Mouse (Mus musculus): ENCODE data around the gene Arsg.
A peak's percentile ranks its signal among the peaks of the same experiment; 100 is the strongest.

The Arsg gene

DNA sequence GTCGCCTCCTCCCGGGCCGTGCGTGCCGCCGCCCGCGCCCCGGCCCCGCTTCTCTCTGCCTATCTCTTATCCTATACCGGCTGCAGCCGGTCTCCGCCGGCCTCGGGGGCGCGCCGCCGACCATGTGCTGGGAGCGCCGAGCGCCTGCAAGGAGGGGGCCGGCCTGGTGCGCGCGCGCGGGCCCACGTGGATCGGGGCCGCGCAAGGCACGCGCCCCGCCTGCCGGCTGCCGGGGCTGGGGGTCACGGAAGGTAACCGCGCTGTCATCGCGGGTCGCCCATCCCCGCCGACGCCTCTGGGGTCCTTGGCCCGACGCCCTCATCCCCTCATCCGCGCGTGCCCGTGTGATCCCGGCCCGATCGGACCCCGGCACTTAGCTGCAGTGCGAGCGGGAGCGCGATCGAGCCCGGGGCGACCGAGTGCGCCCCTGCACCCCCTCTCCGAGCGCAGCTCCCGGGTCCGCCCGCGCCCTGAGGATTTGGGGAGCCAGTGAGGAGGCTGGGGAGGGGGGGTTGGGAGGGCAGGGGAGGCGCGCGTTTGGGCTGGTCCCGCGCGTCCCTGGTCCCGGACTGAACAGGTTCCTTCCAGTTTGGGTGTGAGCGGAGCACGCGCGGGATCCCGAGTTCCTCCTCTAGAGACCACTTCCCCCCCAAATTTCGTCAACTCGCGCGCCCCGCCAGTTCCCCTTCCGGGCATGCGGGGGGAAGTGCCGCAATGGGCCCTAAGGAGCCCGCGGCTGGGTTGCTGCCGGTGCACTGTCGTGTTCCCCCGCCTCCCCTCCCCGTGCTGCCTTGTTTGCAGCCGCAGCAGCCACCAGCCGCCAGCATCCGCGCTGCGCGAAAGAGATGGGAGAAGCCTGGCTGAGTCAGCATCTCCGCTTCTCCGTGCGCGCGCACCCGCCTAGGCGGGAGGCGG lies at the start of gene Arsg, which contains the start of gene Slc16a6:
Gene Arsg (plus strand): TSS at position 204 of the 915 bp plus-strand sequence.
Gene Slc16a6 (minus strand): TSS at position 428 of the 915 bp plus-strand sequence.
- peak; percentile 93 for DNase-seq

DNA sequence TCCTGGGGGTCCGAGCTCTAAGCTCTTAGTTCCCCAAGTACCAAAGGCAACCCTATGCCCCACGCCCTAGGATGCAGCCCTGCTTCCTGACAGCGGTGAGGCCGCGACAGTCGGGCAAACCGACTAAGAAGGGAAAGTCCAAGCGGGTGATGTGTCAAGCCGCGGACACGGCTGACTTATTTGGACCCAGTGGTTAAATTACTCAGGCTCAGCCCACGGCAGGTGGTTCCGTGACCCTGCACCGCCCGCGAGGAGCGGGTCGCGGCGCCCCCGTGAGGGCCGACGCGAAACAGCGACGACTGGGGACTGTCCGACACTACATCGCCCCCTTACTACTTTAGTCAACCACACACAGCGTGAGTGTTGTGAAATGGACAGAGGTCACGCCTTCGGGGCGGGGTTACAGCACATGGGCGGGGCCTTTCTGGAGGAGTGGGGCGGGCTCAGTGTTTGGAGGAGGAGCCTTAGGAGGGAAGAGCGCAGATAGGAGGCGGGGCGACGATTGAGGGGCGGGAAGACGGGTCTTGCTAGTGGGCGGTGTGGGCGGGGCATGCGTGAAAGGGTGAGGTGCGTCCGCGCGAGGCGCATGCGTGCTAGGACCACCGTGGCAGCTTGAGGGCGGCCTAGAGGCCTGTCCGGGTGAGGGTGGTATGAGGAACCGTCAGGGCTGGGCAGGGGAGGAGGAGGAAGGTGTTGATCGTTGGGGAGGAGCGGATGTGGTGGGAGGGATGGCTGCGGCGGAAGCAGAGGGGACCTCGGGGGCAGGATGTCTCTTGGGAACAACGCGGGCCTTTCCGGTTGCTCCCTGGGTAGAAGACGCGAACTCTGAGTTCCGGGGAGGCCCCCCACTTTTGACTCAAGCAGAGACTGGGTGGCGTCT lies 47.5 kb upstream of the Arsg start, which contains the start of gene Amz2:
Gene Amz2 (plus strand): TSS at position 555 of the 880 bp plus-strand sequence.
- peak; percentile 99 for DNase-seq

DNA sequence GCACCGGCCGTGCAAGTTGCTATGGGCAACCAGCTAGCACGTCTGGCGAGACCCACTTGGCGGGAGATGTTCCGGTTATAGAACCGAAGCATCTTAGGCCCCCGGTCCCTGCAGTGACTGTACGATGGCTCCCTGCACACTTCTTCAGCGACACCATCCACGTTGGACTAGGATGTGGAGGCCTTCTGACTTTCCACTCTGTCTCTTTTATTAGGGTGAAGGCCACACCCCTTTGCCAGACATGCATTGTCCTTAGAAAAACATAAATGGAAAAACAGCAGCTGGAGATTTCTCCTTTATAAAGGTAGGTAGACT lies 46.9 kb upstream of the Arsg start:
- no peak for DNase-seq

DNA sequence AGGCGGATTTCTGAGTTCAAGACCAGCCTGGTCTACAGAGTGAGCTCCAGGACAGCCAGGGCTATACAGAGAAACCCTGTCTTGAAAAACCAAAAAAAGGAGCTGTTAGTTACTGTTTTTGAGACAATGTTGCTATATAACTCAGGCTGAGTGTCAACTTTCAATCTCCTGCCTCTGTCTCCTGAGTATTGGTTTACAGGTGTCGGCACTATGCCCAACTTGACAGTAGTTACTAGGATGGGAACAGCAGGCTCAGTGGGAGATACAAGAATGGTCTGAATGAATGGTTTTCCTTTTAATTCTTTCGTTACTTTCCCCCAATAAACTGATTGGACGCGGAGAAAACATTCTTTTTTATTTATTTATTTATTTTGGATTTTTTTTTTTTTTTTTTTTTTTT lies 45.8 kb upstream of the Arsg start:
- no peak for DNase-seq

DNA sequence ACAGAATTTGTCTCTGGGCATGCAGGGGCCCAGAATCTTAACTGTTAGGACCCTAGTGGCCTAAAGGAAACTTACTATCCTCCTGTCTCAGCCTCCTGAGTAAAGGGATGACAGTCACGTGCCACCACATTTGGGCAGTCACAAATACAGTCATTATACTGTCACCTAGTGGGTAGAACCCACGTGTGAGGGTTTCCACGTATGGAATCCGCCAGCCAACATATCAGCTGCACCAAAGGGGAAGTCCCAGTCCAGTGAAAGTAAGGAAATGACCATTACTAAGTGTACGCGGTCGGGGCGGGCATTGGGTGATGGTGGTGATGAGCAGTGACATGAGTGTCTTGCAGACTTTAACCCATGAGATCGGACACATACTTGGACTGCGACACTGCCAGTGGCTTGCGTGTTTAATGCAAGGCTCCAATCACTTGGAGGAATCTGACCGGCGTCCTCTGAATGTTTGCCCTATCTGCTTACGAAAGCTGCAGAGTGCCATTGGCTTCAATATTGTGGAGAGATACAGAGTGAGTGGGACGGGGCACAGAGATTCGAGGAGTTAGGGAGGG lies 38.9 kb upstream of the Arsg start:
- no peak for DNase-seq

DNA sequence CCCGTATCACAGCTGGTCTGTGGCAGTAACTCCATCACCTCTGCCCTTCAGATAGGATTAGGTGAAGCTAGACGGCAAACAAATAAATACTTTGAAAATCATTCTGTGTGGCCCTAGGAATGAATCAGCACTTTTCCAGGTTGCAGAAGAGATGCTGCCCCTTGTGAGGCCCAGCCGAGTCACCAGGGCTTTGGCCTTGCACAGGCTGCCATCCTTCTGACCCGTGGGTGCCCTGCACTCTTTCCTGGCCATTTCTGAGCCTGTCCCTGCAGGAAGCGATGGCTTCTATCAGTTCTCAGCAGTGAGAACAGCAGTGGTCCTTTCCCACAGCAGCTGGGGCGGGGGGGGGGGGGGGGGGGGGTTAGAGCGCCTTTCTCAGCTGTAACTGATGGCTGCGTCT lies 36.3 kb upstream of the Arsg start:
- no peak for DNase-seq

DNA sequence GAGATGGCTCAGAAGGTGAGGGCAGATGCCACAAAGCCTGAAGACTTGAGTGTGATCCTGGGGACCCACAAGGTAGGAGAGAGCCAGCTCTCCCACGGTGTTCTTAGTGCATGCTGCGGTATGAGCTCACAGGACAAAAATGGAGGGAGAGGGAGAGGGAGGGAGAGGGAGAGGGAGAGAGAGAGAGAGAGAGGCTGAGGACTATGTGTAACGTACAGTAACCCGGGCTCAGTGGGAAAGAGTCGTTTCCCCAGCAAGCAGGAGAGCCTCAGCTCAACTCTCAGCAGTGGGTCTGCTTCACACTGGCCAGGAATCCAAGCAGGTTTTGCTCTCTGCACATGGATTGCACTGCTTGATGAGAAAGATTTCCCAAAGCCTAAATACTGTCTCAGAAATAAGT lies 34.0 kb upstream of the Arsg start:
- DNase-seq = peak; percentile 41

DNA sequence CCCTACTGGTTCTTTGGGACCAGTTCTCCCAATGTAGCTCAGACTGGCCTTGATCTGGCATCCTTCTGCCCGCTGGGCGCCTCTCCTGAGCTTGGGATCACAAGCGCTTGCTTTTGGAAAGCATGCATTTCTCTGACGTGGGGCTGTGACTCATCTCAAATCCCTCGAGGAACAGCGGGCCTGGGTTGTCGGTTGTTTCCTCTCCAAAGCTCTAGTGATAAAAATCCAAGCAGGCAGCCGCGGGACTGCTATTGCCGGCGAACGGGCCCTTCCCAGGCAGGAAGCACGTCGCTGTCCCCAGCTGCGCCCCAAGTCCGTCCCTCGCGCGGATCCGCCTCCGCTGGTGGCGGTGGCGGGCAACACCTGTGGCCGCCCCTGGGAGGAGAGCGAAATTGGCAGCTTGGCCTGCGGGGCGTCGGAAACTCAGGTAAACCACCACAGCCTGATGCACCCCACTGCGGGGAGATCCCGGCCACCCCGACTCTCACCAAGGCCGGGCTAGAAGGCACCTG lies 33.3 kb upstream of the Arsg start:
- DNase-seq = peak; percentile 78

DNA sequence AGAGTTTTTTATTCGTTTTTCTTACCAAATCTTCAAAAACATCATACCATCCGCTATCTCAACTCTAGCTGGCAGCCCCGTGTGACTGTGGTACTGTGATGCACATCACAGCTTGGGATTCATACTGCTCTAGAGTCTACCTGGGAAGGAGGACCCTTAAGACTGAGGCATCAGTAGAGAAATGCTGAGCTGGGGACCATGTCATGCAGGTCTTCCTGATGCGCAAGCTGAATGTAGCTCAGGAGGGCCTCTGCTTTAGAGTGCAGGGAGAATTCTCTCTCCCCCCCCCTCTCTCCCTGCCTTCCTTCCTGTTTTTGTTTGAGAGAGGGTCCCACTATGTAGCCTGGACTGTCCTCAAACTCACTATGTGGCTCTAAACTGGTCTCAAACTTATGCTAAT lies 32.5 kb upstream of the Arsg start:
- DNase-seq = no peak

DNA sequence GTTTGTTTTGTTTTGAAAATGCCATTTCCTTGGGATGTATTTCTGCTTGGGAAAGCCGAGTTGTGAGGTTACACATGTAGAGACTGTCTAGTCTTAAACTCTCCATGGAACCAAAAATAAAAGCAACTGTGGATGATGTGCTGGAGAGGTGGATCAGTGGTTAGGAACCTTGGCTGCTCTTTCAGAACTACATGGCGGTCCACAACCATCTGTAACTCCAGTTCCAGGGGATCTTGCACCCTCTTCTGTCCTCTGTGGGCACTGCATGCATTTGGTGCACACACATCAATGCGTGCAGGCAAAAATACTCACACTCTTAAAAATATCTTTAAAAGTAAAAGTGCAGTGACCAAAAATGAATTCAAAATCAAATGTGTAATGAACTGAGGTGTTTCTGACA lies 32.1 kb upstream of the Arsg start:
- DNase-seq = peak; percentile 65

DNA sequence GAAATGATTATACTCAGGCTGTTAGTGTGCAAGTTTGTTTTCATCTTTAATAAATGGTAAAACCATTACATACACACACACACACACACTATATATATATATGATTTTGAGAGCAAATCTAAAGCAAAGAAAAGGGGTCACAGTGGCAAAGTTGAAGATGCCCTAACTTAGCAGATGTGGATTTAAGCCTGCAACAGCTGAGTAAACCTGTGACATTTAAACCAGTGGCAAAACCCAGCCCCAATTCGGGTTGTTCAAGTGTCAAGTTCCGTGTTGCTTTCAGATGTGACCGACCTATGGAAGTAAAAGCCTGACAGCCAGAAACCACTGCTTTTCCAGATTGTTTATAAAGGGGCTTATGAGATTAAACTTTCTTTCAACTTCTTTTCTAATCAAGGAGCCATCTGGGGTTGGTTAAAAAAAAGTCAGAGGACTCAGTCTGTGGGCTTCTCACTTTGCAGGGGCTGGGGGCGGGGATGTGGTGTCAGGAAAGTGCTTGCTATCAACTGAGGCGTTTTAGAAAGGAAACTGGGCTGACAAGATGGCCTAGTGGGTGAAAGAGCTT lies 30.9 kb upstream of the Arsg start:
- DNase-seq = peak; percentile 5

DNA sequence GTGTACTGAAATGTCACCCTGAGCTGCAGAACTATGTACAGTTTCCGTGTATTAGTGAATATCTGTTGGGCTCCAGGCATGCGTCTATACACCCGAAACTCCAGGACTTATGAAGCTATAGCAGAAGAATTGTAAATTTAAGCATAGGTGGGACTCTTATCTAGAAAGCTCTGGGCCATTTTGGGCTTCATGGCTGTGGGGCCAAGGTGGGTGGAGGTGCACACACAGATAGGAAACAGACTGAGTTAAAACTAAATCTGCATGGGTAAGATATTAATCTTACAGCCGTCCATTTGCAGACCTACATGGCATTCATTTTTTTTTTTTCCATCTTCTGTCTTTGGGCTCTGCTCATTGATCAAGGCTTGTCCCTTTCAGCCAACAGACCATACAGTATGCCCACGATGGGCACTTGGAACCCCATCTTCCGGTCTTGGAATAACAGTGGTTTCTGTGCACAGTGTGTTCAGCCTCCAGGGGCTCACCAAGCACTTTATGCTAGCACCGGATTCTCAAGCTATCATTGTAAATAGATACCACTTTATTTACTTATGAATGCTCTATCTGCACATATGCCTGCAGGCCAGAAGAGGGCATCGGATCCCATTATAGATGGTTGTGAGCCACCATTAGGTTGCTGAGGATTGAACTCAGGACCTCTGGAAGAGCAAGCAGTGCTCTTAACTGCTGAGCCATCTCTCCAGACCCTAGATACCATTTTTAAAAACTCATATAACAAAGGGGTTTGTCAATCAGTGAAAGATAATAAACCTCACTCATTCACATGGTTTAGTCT lies 29.5 kb upstream of the Arsg start:
- DNase-seq = no peak

DNA sequence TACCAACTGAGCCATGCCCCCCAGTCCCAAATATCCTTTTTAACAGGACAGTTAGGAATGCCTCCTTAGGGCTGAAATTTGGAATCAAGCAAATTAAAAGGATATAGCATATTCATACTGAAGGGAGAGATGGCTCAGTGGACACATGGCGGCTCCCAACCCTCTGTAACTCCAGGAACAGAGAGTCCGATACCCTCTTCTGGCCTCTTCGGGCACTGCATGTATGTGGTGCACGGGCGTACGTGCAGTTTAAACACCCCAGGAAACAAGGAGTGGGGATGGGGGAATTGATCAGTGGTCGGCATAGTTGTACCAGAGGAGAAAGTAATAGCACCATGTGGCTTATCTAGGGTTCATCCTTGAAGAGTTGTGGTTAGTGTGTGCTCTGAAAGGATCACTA lies 28.6 kb upstream of the Arsg start:
- peak; percentile 59 for DNase-seq

DNA sequence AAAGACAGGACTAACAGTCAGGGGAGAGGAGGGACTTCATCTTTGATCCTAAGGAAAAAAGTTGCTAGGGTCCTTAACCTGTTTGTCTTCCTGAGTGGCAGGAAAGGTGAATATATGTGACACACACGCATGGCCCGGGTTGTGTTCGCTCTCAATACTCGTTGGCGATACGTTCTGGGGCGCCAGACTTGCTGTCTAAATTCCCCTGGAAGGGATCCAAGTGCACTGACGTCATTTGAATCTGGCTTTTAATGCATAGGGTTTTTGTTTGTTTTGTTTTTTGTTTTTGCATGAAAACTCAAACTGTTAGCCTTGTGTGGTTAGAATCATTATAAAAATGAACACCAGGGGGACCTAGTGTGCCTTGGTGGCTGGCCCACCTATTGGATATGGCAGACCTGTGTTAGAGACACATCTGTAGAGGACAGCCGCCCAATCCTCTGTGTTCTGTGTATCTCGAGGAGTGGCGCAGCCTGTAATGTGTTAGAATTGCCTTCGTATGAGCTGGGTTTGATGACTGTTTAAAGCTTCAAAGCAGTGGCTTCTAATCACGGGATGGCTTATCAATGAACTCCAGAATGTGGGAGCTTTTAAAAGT lies 27.6 kb upstream of the Arsg start:
- DNase-seq = peak; percentile 66

DNA sequence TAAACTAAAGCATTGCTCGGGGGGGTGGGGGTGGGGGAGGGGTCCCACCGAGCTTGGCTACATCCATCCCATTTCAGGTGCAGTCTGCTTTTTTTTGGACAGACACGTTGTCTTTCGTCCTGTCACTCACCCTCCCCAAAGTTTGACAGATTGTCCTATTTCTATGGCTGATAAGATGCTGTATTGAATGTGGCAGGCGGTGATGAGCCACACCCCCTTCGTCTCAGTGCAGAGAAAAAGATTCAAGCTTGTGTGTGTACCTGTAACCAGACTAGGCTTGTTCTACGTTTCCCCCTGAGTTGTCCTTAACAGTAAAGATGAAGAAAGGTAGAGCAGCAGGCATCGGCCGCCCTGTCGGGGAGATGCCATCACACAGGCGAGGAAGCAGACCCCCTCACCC lies 22.0 kb upstream of the Arsg start:
- DNase-seq = no peak

DNA sequence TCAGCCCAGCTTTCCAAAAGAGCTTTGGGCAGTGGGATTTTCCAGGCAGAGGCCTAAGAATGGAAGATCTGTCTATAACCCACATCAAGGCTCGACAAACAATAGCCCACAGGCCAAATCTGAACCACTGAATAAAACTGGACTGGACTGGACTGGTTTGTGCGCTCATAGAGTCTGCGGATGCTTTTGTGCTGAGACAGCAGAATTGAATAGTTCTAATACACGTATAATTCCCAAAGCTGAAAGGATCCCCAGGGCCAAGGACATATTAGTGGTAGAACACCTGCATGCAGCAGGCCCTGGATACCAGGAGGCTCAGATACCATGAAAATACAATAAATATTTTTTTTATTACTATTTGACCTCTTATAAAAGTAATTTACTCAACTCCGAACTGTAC lies 16.9 kb upstream of the Arsg start:
- DNase-seq = no peak

DNA sequence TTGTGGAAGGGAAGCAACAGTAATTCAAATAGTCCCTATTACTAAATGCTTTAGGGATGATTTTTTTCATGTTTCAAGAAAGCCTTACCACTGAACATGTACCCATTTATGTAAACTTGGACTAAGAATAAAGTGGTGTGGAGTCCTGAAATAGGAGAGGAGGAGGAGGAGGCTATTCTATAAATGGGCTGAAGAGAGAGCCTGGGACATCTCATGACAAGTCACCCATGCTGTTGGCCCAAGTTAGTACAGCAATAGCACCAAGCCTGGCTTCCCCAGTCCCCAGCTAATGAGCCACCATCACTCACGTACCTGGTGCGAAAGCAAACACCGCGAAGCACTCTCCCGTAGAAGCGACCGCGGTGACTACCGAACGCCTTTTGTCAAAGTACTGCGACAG lies 15.0 kb upstream of the Arsg start:
- DNase-seq = no peak

DNA sequence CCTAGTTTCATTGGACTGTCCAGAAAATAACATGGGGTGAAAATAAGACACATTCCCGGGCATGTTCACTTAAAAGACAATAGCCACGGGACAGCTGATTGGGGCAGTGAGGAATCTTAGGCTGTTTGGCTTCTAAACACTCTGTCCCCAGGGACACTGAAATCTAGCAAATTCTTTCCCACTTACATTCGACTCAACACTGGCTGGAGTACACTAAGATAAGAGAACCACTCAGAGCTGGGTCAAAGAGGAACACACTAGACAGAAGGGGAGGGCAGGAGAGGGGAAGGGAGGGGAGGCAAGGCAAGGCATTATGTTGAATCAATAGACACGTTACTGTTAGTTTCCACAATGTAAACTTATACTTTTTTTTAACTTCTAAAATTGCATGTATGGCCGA lies 12.6 kb upstream of the Arsg start:
- no peak for DNase-seq

DNA sequence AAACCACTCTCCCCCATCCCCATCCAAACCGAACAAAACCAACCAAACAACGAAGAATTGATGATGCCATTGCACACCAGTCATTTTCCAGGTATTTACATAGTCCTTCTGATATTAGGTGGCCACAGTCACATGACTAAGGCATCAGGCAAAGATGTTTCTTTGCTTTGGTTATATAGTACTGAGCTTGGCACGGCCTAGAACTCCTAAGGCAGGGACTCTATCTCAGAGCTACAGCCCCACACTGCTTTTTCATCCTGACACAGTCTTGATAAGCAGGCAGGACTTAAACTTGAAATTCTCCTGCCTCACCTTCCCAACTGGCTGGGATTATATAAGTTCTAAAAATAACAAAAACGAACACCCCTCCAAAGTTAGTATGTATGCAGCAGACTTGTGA lies 8.1 kb upstream of the Arsg start:
- DNase-seq = no peak

DNA sequence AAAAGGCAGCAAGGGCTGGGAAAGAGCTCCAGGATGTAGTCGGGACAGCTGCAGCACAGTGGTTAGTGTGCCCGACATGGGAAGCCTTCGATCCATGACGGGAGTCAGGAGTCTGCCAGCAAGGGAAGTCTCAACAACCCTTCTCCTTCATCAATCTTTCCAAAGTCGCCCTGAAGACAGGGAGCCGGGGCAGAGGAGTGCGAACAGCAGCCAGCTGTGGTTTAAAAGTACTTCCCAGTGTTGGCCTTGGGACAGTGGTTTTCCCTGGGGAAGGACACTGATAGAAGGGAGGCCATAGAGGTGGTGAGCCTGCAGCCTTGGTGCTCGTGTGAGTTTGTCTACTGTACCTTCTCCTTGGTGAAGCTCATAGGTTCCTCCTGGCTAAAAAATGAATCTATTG lies 6.2 kb upstream of the Arsg start:
- no peak for DNase-seq

DNA sequence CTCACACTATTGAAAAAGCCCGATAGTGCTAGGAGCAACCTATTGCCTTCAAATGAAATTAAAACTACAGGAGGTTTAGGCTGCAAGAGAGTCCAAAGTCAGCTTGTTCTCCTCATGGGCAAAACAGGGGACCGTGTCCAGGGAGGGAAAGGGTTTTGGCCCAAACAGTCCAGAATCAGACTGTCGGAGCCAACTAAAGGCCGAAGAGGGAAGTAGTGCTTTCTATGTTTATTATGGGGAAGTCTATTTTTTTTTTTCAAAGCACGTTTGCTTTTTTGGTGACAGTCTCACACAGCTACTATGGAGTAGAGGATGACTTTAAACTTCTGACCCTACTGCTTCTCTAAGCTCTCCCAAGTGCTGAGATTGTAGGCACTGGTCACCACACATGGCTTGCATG lies 5.0 kb upstream of the Arsg start:
- DNase-seq = no peak

DNA sequence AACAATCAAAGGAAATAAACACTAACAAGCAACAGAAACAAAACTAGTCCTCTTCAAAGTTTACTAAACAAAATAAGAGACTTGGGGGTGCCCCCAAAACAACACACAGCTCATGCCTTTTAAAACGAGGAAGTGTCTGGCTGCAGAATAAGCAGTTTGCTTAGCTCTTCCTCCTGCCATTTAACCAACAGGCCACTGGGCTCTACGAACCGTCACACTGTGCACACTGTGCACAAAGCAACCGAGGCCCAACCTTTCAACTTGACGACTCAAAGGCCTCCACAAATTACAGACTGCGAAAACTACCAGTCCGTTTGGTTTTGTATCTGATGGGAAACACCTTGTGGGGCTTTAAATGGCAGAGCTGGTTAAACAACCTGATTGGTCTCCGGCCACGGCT lies 3.0 kb upstream of the Arsg start:
- no peak for DNase-seq

Measured in retina, postnatal 1 day (tissue).